Mouse (Mus musculus): ENCODE measurements around the gene Slc6a15. TPM values are rescaled to one million over a fixed set of nuclear protein-coding genes. Genes with fewer than 3 reads are reported as not detected.

Slc6a15 gene
- under 1 TPM in 2 of 26 experiments, not detected in 24; 0.25 to 0.37 TPM for total RNA-seq (2018; cell fraction: chromatin; rRNA removed)
- under 1 TPM in 1 of 26 experiments, not detected in 25; 0.10 TPM for total RNA-seq (2018; cell fraction: cytosol; rRNA removed)
- 1 to 10 TPM in 1 of 26 experiments, under 1 TPM in 1, not detected in 24; 0.39 to 1.3 TPM for total RNA-seq (2018; cell fraction: nucleus; rRNA removed)
- polyA plus RNA-seq (2018): not detected in 3 replicates

GRCm38 (mm10) chr10:103367371-103368295 lies at the start of gene Slc6a15:
Gene Slc6a15, plus strand, starts transcription at chr10:103367783.
- peak within 1 kb of the TSS; percentile 18; the same call in 1 of the 2 replicates for H3K4me3 ChIP-seq (ENCODE audit: inconsistent target)
- no peak within 1 kb of the TSS for H3K27ac ChIP-seq
- no peaks in the 10 kb centered on the region for H3K79me2 ChIP-seq (ENCODE audit: inconsistent target)
- no peaks in the 10 kb centered on the region for H3K36me3 ChIP-seq (ENCODE audit: inconsistent target)
- 2% methylated on average over 43 of the region's 43 CpGs for WGBS (ENCODE audit: missing documents)

- H3K36me3 ChIP-seq (ENCODE audit: inconsistent target): no peaks in the 10 kb centered on the region
- H3K4me3 ChIP-seq (ENCODE audit: inconsistent target): no peak overlapping the region
- WGBS (ENCODE audit: missing documents): 83% methylated on average over 3 of the region's 3 CpGs
- H3K79me2 ChIP-seq (ENCODE audit: inconsistent target): no peaks in the 10 kb centered on the region
- no peak overlapping the region for H3K27ac ChIP-seq
These were observed 45.6 kb upstream of the Slc6a15 start for GRCm38 (mm10) chr10:103321941-103322340.

GRCm38 (mm10) chr10:103323386-103323785 lies 44.2 kb upstream of the Slc6a15 start:
- Histone ChIP-seq H3K27ac (no peak overlapping the region), H3K79me2 (ENCODE audit: inconsistent target) (no peaks in the 10 kb centered on the region), H3K36me3 (ENCODE audit: inconsistent target) (no peaks in the 10 kb centered on the region), H3K4me3 (ENCODE audit: inconsistent target) (no peak overlapping the region)
- 84% methylated on average over 3 of the region's 3 CpGs for WGBS (ENCODE audit: missing documents)

GRCm38 (mm10) chr10:103334306-103334705 lies 33.3 kb upstream of the Slc6a15 start:
- Histone ChIP-seq H3K27ac (no peak overlapping the region), H3K79me2 (ENCODE audit: inconsistent target) (no peaks in the 10 kb centered on the region), H3K36me3 (ENCODE audit: inconsistent target) (no peaks in the 10 kb centered on the region), H3K4me3 (ENCODE audit: inconsistent target) (no peak overlapping the region)
- 88% methylated on average over 1 of the region's 1 CpGs for WGBS (ENCODE audit: missing documents)

- WGBS (ENCODE audit: missing documents): 84% methylated on average over 5 of the region's 5 CpGs
- H3K27ac ChIP-seq: no peak overlapping the region
- H3K36me3 ChIP-seq (ENCODE audit: inconsistent target): no peaks in the 10 kb centered on the region
- no peaks in the 10 kb centered on the region for H3K79me2 ChIP-seq (ENCODE audit: inconsistent target)
- no peak overlapping the region for H3K4me3 ChIP-seq (ENCODE audit: inconsistent target)
These were observed 27.7 kb upstream of the Slc6a15 start for GRCm38 (mm10) chr10:103339928-103340327.

- Histone ChIP-seq H3K4me3 (ENCODE audit: inconsistent target) (no peak overlapping the region), H3K36me3 (ENCODE audit: inconsistent target) (no peaks in the 10 kb centered on the region), H3K79me2 (ENCODE audit: inconsistent target) (no peaks in the 10 kb centered on the region), H3K27ac (no peak overlapping the region)
- WGBS (ENCODE audit: missing documents): 97% methylated on average over 2 of the region's 2 CpGs
These were observed 20.8 kb upstream of the Slc6a15 start for GRCm38 (mm10) chr10:103346797-103347196.

GRCm38 (mm10) chr10:103368296-103369080 lies 905 bp downstream of the Slc6a15 start:
- no peaks in the 10 kb centered on the region for H3K36me3 ChIP-seq (ENCODE audit: inconsistent target)
- H3K27ac ChIP-seq: no peak overlapping the region
- WGBS (ENCODE audit: missing documents): 2% methylated on average over 37 of the region's 37 CpGs
- H3K4me3 ChIP-seq (ENCODE audit: inconsistent target): peak overlapping the region; percentile 18
- H3K79me2 ChIP-seq (ENCODE audit: inconsistent target): no peaks in the 10 kb centered on the region

GRCm38 (mm10) chr10:103369081-103369420 lies 1.5 kb downstream of the Slc6a15 start:
- H3K36me3 ChIP-seq (ENCODE audit: inconsistent target): no peaks in the 10 kb centered on the region
- WGBS (ENCODE audit: missing documents): 0% methylated on average over 8 of the region's 8 CpGs
- no peak overlapping the region for H3K27ac ChIP-seq
- no peaks in the 10 kb centered on the region for H3K79me2 ChIP-seq (ENCODE audit: inconsistent target)
- peak overlapping the region; percentile 18 for H3K4me3 ChIP-seq (ENCODE audit: inconsistent target)

GRCm38 (mm10) chr10:103402171-103402570 lies 34.6 kb downstream of the Slc6a15 start:
- no peaks in the 10 kb centered on the region for H3K79me2 ChIP-seq (ENCODE audit: inconsistent target)
- H3K36me3 ChIP-seq (ENCODE audit: inconsistent target): no peaks in the 10 kb centered on the region
- WGBS (ENCODE audit: missing documents): 38% methylated on average over 4 of the region's 4 CpGs
- H3K4me3 ChIP-seq (ENCODE audit: inconsistent target): no peak overlapping the region
- no peak overlapping the region for H3K27ac ChIP-seq

- H3K4me3 ChIP-seq (ENCODE audit: inconsistent target): no peak overlapping the region
- 75% methylated on average over 1 of the region's 1 CpGs for WGBS (ENCODE audit: missing documents)
- no peaks in the 10 kb centered on the region for H3K79me2 ChIP-seq (ENCODE audit: inconsistent target)
- no peak overlapping the region for H3K27ac ChIP-seq
- no peaks in the 10 kb centered on the region for H3K36me3 ChIP-seq (ENCODE audit: inconsistent target)
These were observed 60.1 kb downstream of the Slc6a15 start for GRCm38 (mm10) chr10:103427717-103428116.

GRCm38 (mm10) chr10:103442588-103442987 lies 75.0 kb downstream of the Slc6a15 start:
- Histone ChIP-seq H3K36me3 (ENCODE audit: inconsistent target) (no peaks in the 10 kb centered on the region), H3K4me3 (ENCODE audit: inconsistent target) (no peak overlapping the region), H3K79me2 (ENCODE audit: inconsistent target) (no peaks in the 10 kb centered on the region), H3K27ac (no peak overlapping the region)
- 95% methylated on average over 1 of the region's 2 CpGs for WGBS (ENCODE audit: missing documents)

- H3K79me2 ChIP-seq (ENCODE audit: inconsistent target): no peaks in the 10 kb centered on the region
These were observed 75.5 kb downstream of the Slc6a15 start for GRCm38 (mm10) chr10:103443070-103443469.

GRCm38 (mm10) chr10:103448340-103448739 lies 80.8 kb downstream of the Slc6a15 start:
- WGBS (ENCODE audit: missing documents): 77% methylated on average over 2 of the region's 2 CpGs
- no peak overlapping the region for H3K27ac ChIP-seq
- no peaks in the 10 kb centered on the region for H3K36me3 ChIP-seq (ENCODE audit: inconsistent target)
- no peak overlapping the region for H3K4me3 ChIP-seq (ENCODE audit: inconsistent target)
- no peaks in the 10 kb centered on the region for H3K79me2 ChIP-seq (ENCODE audit: inconsistent target)

More at GRCm38 (mm10) chr10:103443070-103443469, 75.5 kb downstream of the Slc6a15 start:
- 27% methylated on average over 3 of the region's 3 CpGs for WGBS (ENCODE audit: missing documents)
- no peak overlapping the region for H3K27ac ChIP-seq
- no peaks in the 10 kb centered on the region for H3K36me3 ChIP-seq (ENCODE audit: inconsistent target)
- H3K4me3 ChIP-seq (ENCODE audit: inconsistent target): no peak overlapping the region

GRCm38 (mm10) chr10:103457896-103458295 lies 90.3 kb downstream of the Slc6a15 start:
- Histone ChIP-seq H3K27ac (no peak overlapping the region), H3K79me2 (ENCODE audit: inconsistent target) (no peaks in the 10 kb centered on the region), H3K4me3 (ENCODE audit: inconsistent target) (no peak overlapping the region), H3K36me3 (ENCODE audit: inconsistent target) (no peaks in the 10 kb centered on the region)
- WGBS (ENCODE audit: missing documents): 100% methylated on average over 1 of the region's 1 CpGs
